Mouse (Mus musculus) kidney, embryonic 16.5 days (tissue): ENCODE results near the gene Btg1-ps2. TPM values are rescaled to one million over a fixed set of nuclear protein-coding genes. Genes with fewer than 3 reads are reported as not detected.

ENCODE experiments used
- polyA plus RNA-seq: library from polyadenylated mRNA; unstranded; fragments of >200 nt; fragmentation: Nextera tagmentation; extraction: Ambion mirVana; gene quantifications from 2 replicates; pipeline ENCODE4 v1.2.1, GENCODE M21; 2015

Gene Btg1-ps2
- polyA plus RNA-seq, 1 experiment from 2014 or later = not detected

Other genes with a start within 250 kb of the Btg1-ps2 start
- gene Rhox5, start 238.3 kb downstream of the Btg1-ps2 start, polyA plus RNA-seq = 0.90 and 1.6 TPM in 2 replicates
- not detected in 2 replicates for gene Rhox6, start 216.2 kb downstream of the Btg1-ps2 start, polyA plus RNA-seq
- gene Rhox7a, start 211.4 kb downstream of the Btg1-ps2 start, polyA plus RNA-seq = not detected in 2 replicates
- not detected in 2 replicates for gene Rhox8, start 164.2 kb downstream of the Btg1-ps2 start, polyA plus RNA-seq
- not detected in 2 replicates for gene Rhox7b, start 145.9 kb downstream of the Btg1-ps2 start, polyA plus RNA-seq
- not detected in 2 replicates for gene Rhox9, start 141.3 kb downstream of the Btg1-ps2 start, polyA plus RNA-seq
- not detected in 2 replicates for gene Btg1-ps1, start 24.3 kb downstream of the Btg1-ps2 start, polyA plus RNA-seq
- gene Rhox10, start 23.4 kb upstream of the Btg1-ps2 start, polyA plus RNA-seq = not detected in 2 replicates
- gene Rhox11, start 42.0 kb upstream of the Btg1-ps2 start, polyA plus RNA-seq = not detected in 2 replicates
- not detected in 2 replicates for gene Rhox12, start 67.8 kb upstream of the Btg1-ps2 start, polyA plus RNA-seq
- not detected in 2 replicates for gene Rhox13, start 78.1 kb upstream of the Btg1-ps2 start, polyA plus RNA-seq
- 3.4 and 4.2 TPM in 2 replicates for gene Zbtb33, start 146.7 kb upstream of the Btg1-ps2 start, polyA plus RNA-seq
- gene Tmem255a, start 209.3 kb upstream of the Btg1-ps2 start, polyA plus RNA-seq = 27.3 and 29.4 TPM in 2 replicates